Mouse (Mus musculus): ENCODE data around the gene Rora. TPM values are rescaled to one million over a fixed set of nuclear protein-coding genes. Genes with fewer than 3 reads are reported as not detected.

Gene Rora
- polyA plus RNA-seq, 1 experiment: 4.7 TPM

- 92% methylated on average over 13 of the region's 13 CpGs for WGBS
Measured at GRCm38 (mm10) chr9:68988162-68988911, 334.8 kb downstream of the Rora start.

GRCm38 (mm10) chr9:68989885-68990449 is 336.4 kb downstream of the Rora start:
- TF ChIP-seq CTCF (IDR thresholded peaks at IDR 0.05; ENCODE audit: borderline replicate concordance, control insufficient read depth, extremely low read depth, insufficient read depth, low read length, poor library complexity) (no peak), POLR2A (IDR thresholded peaks at IDR 0.05; ENCODE audit: control insufficient read depth, extremely low read depth, insufficient read depth, low read length, poor library complexity) (no peak)
- Histone ChIP-seq H3K36me3 (ENCODE audit: control insufficient read depth, insufficient read depth, low read length) (no peaks in the 10 kb centered on the region), H3K4me3 (ENCODE audit: control insufficient read depth, insufficient read depth, low read length) (no peak overlapping the region), H3K27me3 (ENCODE audit: control insufficient read depth, insufficient read depth, low read length) (no peaks in the 10 kb centered on the region), H3K4me1 (replicated peaks; ENCODE audit: control insufficient read depth, insufficient read depth, low read length) (peaks cover 10% of the 10 kb centered on the region; the same call in 1 of the 2 replicates), H3K27ac (ENCODE audit: control insufficient read depth, insufficient read depth, low read length) (no peak overlapping the region)
- WGBS: 88% methylated on average over 7 of the region's 7 CpGs
- no peak for DNase-seq

More at GRCm38 (mm10) chr9:68988162-68988911, 334.8 kb downstream of the Rora start:
- H3K4me1 ChIP-seq (replicated peaks; ENCODE audit: control insufficient read depth, insufficient read depth, low read length): peaks cover 6% of the 10 kb centered on the region; the same call in 1 of the 2 replicates
- no peaks in the 10 kb centered on the region for H3K36me3 ChIP-seq (ENCODE audit: control insufficient read depth, insufficient read depth, low read length)
- no peak overlapping the region for H3K27ac ChIP-seq (ENCODE audit: control insufficient read depth, insufficient read depth, low read length)
- no peak overlapping the region for H3K4me3 ChIP-seq (ENCODE audit: control insufficient read depth, insufficient read depth, low read length)
- DNase-seq: no peak
- no peaks in the 10 kb centered on the region for H3K27me3 ChIP-seq (ENCODE audit: control insufficient read depth, insufficient read depth, low read length)
- TF ChIP-seq CTCF (IDR thresholded peaks at IDR 0.05; ENCODE audit: borderline replicate concordance, control insufficient read depth, extremely low read depth, insufficient read depth, low read length, poor library complexity): no peak
- TF ChIP-seq POLR2A (IDR thresholded peaks at IDR 0.05; ENCODE audit: control insufficient read depth, extremely low read depth, insufficient read depth, low read length, poor library complexity): no peak

GRCm38 (mm10) chr9:68993881-68994280 is 340.3 kb downstream of the Rora start:
- H3K4me1 ChIP-seq (replicated peaks; ENCODE audit: control insufficient read depth, insufficient read depth, low read length): peaks cover 10% of the 10 kb centered on the region; the same call in 1 of the 2 replicates
- H3K27me3 ChIP-seq (ENCODE audit: control insufficient read depth, insufficient read depth, low read length): no peaks in the 10 kb centered on the region
- TF ChIP-seq CTCF (IDR thresholded peaks at IDR 0.05; ENCODE audit: borderline replicate concordance, control insufficient read depth, extremely low read depth, insufficient read depth, low read length, poor library complexity): no peak
- no peak for TF ChIP-seq POLR2A (IDR thresholded peaks at IDR 0.05; ENCODE audit: control insufficient read depth, extremely low read depth, insufficient read depth, low read length, poor library complexity)
- no peak overlapping the region for H3K27ac ChIP-seq (ENCODE audit: control insufficient read depth, insufficient read depth, low read length)
- DNase-seq: no peak
- H3K4me3 ChIP-seq (ENCODE audit: control insufficient read depth, insufficient read depth, low read length): no peak overlapping the region
- 37% methylated on average over 2 of the region's 2 CpGs for WGBS
- H3K36me3 ChIP-seq (ENCODE audit: control insufficient read depth, insufficient read depth, low read length): no peaks in the 10 kb centered on the region

GRCm38 (mm10) chr9:68998961-68999360 is 345.4 kb downstream of the Rora start:
- no peak for DNase-seq
- TF ChIP-seq POLR2A (IDR thresholded peaks at IDR 0.05; ENCODE audit: control insufficient read depth, extremely low read depth, insufficient read depth, low read length, poor library complexity): no peak
- no peak for TF ChIP-seq CTCF (IDR thresholded peaks at IDR 0.05; ENCODE audit: borderline replicate concordance, control insufficient read depth, extremely low read depth, insufficient read depth, low read length, poor library complexity)
- Histone ChIP-seq H3K27me3 (ENCODE audit: control insufficient read depth, insufficient read depth, low read length) (no peaks in the 10 kb centered on the region), H3K27ac (ENCODE audit: control insufficient read depth, insufficient read depth, low read length) (no peak overlapping the region), H3K36me3 (ENCODE audit: control insufficient read depth, insufficient read depth, low read length) (no peaks in the 10 kb centered on the region), H3K4me3 (ENCODE audit: control insufficient read depth, insufficient read depth, low read length) (no peak overlapping the region), H3K4me1 (replicated peaks; ENCODE audit: control insufficient read depth, insufficient read depth, low read length) (0 out of 2 replicates have a peak, but pooled peaks cover 2% of the 10 kb centered on the region)
- WGBS: 97% methylated on average over 9 of the region's 9 CpGs

GRCm38 (mm10) chr9:69004514-69004913 is 350.9 kb downstream of the Rora start:
- no peak for DNase-seq
- H3K4me1 ChIP-seq (replicated peaks; ENCODE audit: control insufficient read depth, insufficient read depth, low read length): no peaks in the 10 kb centered on the region
- H3K4me3 ChIP-seq (ENCODE audit: control insufficient read depth, insufficient read depth, low read length): no peak overlapping the region
- no peaks in the 10 kb centered on the region for H3K36me3 ChIP-seq (ENCODE audit: control insufficient read depth, insufficient read depth, low read length)
- TF ChIP-seq CTCF (IDR thresholded peaks at IDR 0.05; ENCODE audit: borderline replicate concordance, control insufficient read depth, extremely low read depth, insufficient read depth, low read length, poor library complexity): no peak
- TF ChIP-seq POLR2A (IDR thresholded peaks at IDR 0.05; ENCODE audit: control insufficient read depth, extremely low read depth, insufficient read depth, low read length, poor library complexity): no peak
- H3K27ac ChIP-seq (ENCODE audit: control insufficient read depth, insufficient read depth, low read length): no peak overlapping the region
- H3K27me3 ChIP-seq (ENCODE audit: control insufficient read depth, insufficient read depth, low read length): no peaks in the 10 kb centered on the region
- 93% methylated on average over 9 of the region's 9 CpGs for WGBS

GRCm38 (mm10) chr9:69006666-69007065 is 353.1 kb downstream of the Rora start:
- Histone ChIP-seq H3K4me1 (replicated peaks; ENCODE audit: control insufficient read depth, insufficient read depth, low read length) (no peaks in the 10 kb centered on the region), H3K36me3 (ENCODE audit: control insufficient read depth, insufficient read depth, low read length) (no peaks in the 10 kb centered on the region), H3K27ac (ENCODE audit: control insufficient read depth, insufficient read depth, low read length) (no peak overlapping the region), H3K27me3 (ENCODE audit: control insufficient read depth, insufficient read depth, low read length) (no peaks in the 10 kb centered on the region), H3K4me3 (ENCODE audit: control insufficient read depth, insufficient read depth, low read length) (no peak overlapping the region)
- WGBS: 91% methylated on average over 3 of the region's 3 CpGs
- TF ChIP-seq POLR2A (IDR thresholded peaks at IDR 0.05; ENCODE audit: control insufficient read depth, extremely low read depth, insufficient read depth, low read length, poor library complexity) (no peak), CTCF (IDR thresholded peaks at IDR 0.05; ENCODE audit: borderline replicate concordance, control insufficient read depth, extremely low read depth, insufficient read depth, low read length, poor library complexity) (no peak)
- DNase-seq: no peak

Data from thymus, adult 2 months (tissue).